Mouse (Mus musculus) gastrocnemius, adult 18-20 months (tissue): ENCODE measurements around the gene 6330409D20Rik. TPM values are rescaled to one million over a fixed set of nuclear protein-coding genes. Genes with fewer than 3 reads are reported as not detected.

Source experiments
- DNase-seq: peaks from one replicate; pipeline ENCODE4 v3.0.0; 2021; ENCODE audit warnings: low spot score
- total RNA-seq, 2 experiments: library from RNA; stranded (reverse); gene quantifications; 2 replicates each; pipeline ENCODE4 v1.2.3; 2021

Gene 6330409D20Rik
- total RNA-seq, 2 experiments from 2014 or later, result not detected

- DNase-seq, result no peak
Measured at GRCm38 (mm10) chr2:32724832-32725790, 15.7 kb downstream of the 6330409D20Rik start.

DNA sequence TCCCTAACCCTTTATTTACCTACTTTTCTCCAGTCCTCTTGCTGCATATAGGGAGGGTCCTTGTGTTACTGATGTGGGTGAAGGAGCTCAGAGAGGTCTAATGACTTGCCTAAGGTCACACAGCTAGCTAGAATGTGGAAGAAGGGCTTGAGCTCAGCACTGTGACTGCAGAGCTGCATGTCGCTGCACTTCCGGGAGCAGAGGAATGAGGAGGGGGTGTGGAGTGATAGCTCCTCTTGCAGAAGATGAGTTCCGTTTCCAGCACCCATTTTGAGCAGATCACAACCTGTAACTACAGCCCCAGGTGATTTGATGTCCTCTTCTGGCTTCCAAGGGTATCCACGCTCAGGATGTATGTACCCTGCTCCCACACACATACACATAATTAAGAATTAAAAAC is 16.7 kb downstream of the 6330409D20Rik start:
- no peak for DNase-seq

- DNase-seq, result no peak
Measured at GRCm38 (mm10) chr2:32722581-32722980, 18.2 kb downstream of the 6330409D20Rik start.

GRCm38 (mm10) chr2:32722046-32722445 is 18.8 kb downstream of the 6330409D20Rik start:
- no peak for DNase-seq

GRCm38 (mm10) chr2:32720681-32721229 is 20.1 kb downstream of the 6330409D20Rik start, which contains the start of gene Sh2d3c:
TSS of gene Sh2d3c (plus strand) at chr2:32721055.
- DNase-seq, result no peak

DNA sequence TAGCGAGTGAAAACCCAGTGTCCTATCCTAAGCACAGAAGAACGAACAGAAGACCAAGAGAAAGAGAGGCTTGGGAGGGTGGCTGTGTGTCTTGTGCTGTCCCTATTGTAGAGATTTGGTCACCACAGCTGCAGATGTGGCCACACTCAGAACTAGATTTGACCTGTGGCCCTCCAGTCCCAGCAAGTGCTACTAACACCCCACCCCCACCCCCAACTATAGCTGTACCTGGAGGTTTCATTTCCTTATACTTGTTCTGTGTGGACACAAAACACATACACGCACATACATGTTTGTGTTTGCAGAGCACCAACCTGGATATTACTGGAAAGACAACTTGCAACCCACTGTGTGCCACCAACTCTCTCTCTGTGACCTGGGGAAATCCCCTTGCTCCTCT is 20.8 kb downstream of the 6330409D20Rik start:
- DNase-seq, result no peak

- no peak for DNase-seq
Measured at GRCm38 (mm10) chr2:32718761-32719160, 22.1 kb downstream of the 6330409D20Rik start.

DNA sequence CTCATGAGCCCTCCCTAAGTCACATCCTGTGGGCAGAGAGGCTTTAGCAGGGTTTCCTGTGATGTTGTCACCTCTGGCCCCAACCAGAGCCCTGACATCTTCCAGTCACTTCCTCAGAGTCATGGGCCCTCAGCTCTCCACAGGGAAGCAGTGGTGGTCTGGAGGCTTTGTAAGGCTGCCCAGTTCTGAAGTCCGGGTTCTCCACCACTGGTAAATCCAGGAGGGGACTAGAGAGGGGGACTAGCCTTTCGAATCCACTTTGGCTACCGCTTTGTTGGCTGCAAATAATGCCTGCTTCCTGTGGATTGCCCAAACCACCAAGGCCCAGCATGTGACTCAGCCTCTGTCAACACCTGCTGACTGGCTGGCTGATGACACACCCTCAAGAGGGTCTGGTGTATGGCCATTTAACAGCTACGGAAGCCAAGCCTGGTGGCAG is 25.8 kb downstream of the 6330409D20Rik start:
- DNase-seq, result no peak

DNA sequence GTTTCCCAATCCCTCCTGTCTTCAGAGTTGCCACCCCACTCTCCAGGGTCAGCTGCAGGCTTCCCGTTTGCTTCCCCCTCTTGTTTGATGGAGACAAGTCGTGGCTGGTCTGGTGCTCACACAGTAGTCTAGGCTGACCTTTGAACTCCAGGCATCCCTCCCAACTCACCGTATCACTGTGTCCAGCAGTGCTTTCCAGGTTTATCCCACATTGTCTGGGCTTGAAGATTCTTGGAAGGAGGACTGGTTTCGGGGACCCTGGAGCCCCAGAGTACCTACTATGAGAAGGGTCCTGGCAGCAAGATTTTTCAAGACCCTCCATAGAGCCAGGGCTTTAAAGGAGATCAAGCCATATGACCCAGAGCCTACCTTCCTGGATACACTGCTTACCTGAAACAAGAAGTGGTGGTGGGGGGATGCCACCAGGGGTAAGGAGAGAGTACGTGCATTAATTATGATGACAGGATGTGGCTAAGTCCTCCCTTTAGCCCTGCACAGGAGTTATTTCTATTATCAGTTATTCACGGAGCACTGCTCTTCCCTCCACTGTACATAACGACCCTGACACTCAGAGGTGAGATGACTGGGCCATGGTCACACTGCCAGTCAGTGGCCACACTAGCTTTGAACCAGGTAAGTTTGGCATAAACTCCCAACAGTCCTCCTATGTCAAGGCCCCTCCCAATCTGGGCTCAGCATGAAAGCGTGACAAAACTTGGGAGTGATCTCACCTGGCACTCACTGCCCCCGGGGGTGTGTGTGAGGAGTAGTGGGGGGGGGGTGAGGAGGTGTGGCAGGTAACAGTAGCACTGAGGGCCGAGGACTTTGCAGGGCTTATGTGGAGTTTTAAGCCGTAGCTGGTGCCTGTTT is 26.5 kb downstream of the 6330409D20Rik start:
- DNase-seq, result no peak

GRCm38 (mm10) chr2:32712934-32713817 is 27.6 kb downstream of the 6330409D20Rik start, which contains the start of gene Cdk9:
TSS of gene Cdk9 (minus strand) at chr2:32713076.
- DNase-seq, result peak; percentile 94

DNA sequence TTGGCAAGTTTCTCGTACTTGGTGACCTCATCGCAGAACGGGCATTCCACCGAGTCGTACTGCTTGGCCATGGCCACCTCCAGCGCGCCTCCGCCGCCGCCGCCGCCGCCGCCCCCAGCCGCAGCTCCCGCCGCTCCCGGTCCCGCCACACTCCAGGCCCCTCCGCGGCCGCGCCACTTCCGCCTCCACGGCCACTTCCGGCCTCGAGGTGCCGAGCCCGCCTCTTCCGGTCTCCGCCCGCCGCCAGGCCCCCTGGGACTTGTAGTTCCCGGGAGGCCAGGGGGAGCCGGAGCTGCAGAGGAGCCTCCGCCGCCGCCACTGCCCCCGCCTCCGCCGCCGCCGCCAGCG is 28.3 kb downstream of the 6330409D20Rik start:
- peak; percentile 94 for DNase-seq

DNA sequence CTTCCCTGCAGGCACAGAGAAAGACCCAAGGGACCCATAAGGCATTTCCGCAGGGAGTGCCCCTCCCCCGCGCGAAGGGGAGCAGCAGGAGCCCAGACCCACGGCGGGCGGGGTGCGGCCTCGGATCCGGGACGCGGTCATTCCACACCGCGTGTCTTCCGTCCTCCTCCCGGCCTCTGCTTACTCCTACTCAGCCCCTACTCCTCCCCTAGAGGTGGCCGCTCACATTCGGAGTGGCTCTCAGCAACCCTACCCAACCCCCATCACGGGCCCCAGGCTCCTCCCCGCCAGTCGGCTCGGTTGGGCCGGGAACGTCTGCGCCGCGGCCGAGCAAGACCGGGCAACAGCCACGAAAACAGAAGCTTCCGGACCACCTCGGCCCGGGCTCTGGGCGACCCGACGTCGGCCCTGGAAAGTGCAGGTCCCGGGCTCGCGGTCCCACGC is 28.7 kb downstream of the 6330409D20Rik start:
- DNase-seq, result peak; percentile 66

DNA sequence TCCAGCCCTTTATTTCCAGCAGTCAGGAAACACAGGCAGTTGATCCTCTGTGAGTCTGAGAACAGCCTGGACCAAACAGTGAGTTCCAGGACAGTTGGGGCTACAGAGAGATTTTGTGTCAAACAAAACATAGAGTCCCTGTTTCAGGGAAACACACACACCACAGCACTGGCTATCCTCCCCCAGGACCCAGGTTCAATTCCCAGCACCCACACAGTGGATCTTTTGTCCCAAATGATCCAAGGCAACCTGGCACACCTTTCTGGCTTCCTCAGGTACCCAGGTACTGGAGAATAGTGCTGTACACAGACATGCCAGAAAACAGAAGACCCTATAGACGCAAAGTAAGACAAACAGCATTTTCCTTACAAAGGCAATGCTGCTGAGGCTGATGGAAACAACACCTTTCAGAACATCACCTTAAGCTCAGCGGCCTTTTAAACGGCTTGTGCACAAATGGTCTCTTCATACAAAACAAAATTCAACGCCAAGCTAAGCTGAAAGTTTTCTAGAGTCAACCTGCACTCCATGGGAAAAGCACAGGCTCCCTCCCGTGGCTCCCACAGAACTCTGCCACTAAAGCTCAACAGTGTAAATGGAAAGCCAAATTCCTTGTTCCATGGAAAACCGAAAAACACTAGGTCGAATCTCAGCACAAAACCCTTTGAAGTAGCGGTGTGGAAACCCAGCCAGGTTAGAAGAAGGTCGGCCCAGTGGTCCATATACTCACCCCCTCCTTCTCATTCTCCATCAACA is 29.3 kb downstream of the 6330409D20Rik start:
- no peak for DNase-seq

DNA sequence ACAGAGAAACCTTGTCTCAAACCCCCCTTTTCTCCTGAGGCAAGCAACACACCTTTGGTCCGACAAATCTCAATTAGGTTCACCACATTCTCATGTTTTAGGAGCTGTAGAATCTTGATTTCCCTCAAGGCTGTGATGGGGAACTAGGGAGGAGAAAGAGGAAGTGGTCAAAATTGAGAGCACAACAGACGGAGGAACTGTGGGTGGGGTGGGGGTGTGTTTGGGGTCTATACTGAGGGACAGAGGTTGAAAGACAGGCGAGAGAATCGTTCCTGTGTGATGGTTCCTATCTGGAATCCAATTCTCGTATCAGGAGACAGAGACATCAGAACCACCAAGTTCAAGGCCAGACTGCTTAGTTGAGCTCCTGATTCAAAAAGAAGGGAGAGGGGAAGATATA is 30.4 kb downstream of the 6330409D20Rik start:
- DNase-seq, result no peak

GRCm38 (mm10) chr2:32709521-32710137 is 31.2 kb downstream of the 6330409D20Rik start:
- no peak for DNase-seq

GRCm38 (mm10) chr2:32708643-32709042 is 32.2 kb downstream of the 6330409D20Rik start:
- no peak for DNase-seq

GRCm38 (mm10) chr2:32706971-32707370 is 33.8 kb downstream of the 6330409D20Rik start:
- peak; percentile 32 for DNase-seq

DNA sequence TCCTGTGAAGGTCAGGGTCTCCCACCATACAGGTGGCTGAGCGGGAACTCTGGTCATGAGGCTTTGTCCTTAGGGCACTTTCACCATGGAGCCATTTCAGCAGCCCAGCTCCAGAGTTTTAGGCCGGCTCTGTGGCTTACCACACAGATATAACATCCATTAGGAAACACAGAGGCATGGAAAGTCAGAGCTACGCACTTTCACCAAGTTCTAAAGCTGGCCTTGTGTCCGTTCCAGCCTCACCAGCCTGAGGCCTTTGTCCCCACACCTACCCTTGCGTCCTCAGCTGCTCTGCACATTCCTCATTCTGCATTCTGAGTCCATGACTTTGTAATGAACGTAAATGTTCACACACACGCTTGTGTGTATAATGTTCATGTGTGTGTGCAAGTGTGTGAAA is 35.8 kb downstream of the 6330409D20Rik start:
- DNase-seq, result no peak

DNA sequence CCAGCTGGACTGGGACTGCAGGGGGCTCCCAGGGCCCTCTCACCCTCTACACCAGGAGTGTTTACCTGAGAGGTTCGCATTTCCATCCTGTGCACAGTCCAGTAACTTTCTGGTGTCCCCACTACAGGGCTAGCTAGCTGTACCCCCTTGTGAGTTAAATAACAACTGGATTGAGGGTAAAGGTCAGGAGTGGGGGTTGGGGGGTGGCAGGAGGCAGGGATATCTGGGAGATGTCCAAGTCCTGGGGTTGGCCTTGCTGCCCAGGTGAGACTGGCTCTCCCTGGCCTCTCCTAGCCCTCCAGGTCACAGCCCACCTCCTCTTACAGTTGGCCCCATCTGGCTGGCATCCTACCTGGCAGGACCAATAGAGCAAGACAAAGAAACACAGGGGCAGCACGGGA is 36.8 kb downstream of the 6330409D20Rik start, which contains the start of gene Fpgs:
Gene Fpgs (minus strand): TSS at position 125 of the 401 bp plus-strand sequence.
- no peak for DNase-seq
